Mouse (Mus musculus) small intestine, adult 2 months (tissue): ENCODE results near the gene Cog1. TPM values are rescaled to one million over a fixed set of nuclear protein-coding genes. Genes with fewer than 3 reads are reported as not detected.

Source experiments
- H3K27ac ChIP-seq: fragments of 200-500 bp; 2 replicates; pipeline ENCODE4 v1.5.1; 2012; ENCODE audit warnings: low read depth, low read length, control low read depth, inconsistent platforms; ENCODE audit not compliant: insufficient read depth
- H3K27me3 ChIP-seq: fragments of 200-500 bp; 2 replicates; pipeline ENCODE4 v1.6.1; 2012; ENCODE audit warnings: mild to moderate bottlenecking, moderate library complexity, low read length, inconsistent platforms; ENCODE audit not compliant: control insufficient read depth, insufficient read depth
- H3K36me3 ChIP-seq: fragments of 200-500 bp; 2 replicates; pipeline ENCODE4 v1.6.1; 2012; ENCODE audit warnings: mild to moderate bottlenecking, low read length, control low read depth, inconsistent platforms; ENCODE audit not compliant: control insufficient read depth, insufficient read depth
- H3K4me1 ChIP-seq: fragments of 200-500 bp; 2 replicates; pipeline ENCODE4 v1.6.1; 2012; ENCODE audit warnings: low read length, inconsistent platforms, mixed read lengths; ENCODE audit not compliant: control insufficient read depth, insufficient read depth, insufficient read length
- H3K4me3 ChIP-seq: fragments of 200-500 bp; 2 replicates; pipeline ENCODE4 v1.5.1; 2012; ENCODE audit warnings: low read depth, mild to moderate bottlenecking, control low read depth, inconsistent platforms, low read length, moderate library complexity
- CTCF ChIP-seq: fragments of 200-500 bp; IDR thresholded peaks from 2 replicates; pipeline ENCODE4 v1.5.1; 2012; ENCODE audit warnings: low read depth, mild to moderate bottlenecking, control low read depth, inconsistent platforms, low read length, moderate library complexity, mixed read lengths; ENCODE audit not compliant: insufficient replicate concordance, insufficient read length; ENCODE audit errors: extremely low read depth
- POLR2A ChIP-seq: fragments of 200-500 bp; IDR thresholded peaks from 2 replicates; pipeline ENCODE4 v1.6.1; 2012; ENCODE audit warnings: low read depth, mild to moderate bottlenecking, control low read depth, inconsistent platforms, low read length, moderate library complexity
- WGBS: fragments of 180-500 bp; shearing (Covaris S2); methylation state at CpG from one replicate; pipeline ENCODE4 v1.1.7; 2018; 5-methylcytosine and 5-hydroxymethylcytosine counted together
- polyA plus RNA-seq: library from polyadenylated mRNA; depleted of rRNA; stranded (reverse); fragments of >200 nt; gene quantifications from 2 replicates; pipeline ENCODE4 v1.2.3, GENCODE M21; 2012

The Cog1 gene
- polyA plus RNA-seq, 1 experiment = 50.2 TPM

DNA sequence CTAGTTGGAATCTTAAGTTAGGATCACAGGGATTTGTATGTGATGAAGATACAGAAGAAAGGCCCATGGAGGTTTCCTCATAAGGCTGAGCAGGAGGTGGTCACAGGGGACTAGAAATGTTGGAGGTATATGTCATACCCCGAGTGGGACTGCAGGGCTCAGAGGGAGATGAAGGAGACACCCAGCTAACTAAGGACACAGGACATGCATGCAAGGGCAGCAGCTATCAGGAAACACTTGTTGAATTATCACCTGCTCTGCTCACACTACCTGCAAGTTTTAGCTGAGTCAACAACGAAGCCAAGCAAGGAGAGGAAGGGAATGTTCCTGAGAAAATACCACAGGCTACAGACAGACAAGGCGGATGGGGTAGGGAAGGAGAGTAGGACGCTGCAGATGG, 18.7 kb downstream of the Cog1 start:
- WGBS = 27% methylated on average over 4 of the region's 4 CpGs
- no peaks in the 10 kb centered on the region for H3K27me3 ChIP-seq
- TF ChIP-seq POLR2A (no peak), CTCF (no peak)
- H3K4me1 ChIP-seq = peaks cover 21% of the 10 kb centered on the region
- H3K36me3 ChIP-seq = peaks cover 19% of the 10 kb centered on the region
- H3K27ac ChIP-seq = peak overlapping the region; percentile 73
- H3K4me3 ChIP-seq = no peak overlapping the region

DNA sequence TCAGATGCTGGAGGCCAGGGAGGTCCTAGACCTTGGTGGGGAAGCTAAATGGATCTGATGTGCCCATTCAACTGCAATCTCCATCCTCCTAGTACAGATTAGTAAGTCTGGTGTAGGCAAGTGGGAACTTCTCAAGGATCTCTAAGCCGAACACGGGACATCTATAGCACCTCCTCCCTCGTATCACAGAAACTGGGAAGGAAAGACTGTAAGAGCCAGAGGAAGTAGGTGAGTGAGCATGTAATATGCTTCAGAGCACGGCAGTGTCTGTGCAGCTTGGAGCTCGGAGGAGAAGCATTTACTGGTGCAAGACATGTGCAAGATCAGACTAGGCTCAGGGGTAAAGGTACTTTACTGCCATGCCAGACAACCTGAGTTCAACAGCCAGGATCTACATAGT, 19.9 kb downstream of the Cog1 start:
- H3K27me3 ChIP-seq = no peaks in the 10 kb centered on the region
- peaks cover 21% of the 10 kb centered on the region for H3K4me1 ChIP-seq
- no peak overlapping the region for H3K27ac ChIP-seq
- peaks cover 22% of the 10 kb centered on the region for H3K36me3 ChIP-seq
- TF ChIP-seq CTCF (no peak), POLR2A (no peak)
- H3K4me3 ChIP-seq = no peak overlapping the region
- 69% methylated on average over 5 of the region's 5 CpGs for WGBS

DNA sequence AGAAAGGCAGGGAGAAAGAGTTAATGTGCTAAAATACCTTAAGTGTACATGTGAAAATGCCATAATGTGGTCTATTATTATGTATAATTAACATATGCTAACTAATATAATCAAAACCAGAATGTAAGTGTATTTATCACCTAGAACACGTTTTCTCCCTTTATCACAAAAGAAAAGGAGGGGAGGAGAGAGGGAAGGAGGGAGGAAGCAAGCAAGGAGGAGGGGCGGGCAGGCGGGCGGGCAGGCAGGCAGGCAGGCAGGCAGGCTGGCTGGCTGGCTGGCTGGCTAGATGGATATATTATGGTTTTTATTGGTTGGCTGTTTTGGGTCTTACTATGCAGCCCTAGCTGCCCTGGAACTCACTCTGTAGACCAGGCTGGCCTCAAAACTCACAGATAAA, 20.7 kb downstream of the Cog1 start:
- no peak for TF ChIP-seq CTCF
- TF ChIP-seq POLR2A = no peak
- peaks cover 21% of the 10 kb centered on the region for H3K4me1 ChIP-seq

DNA sequence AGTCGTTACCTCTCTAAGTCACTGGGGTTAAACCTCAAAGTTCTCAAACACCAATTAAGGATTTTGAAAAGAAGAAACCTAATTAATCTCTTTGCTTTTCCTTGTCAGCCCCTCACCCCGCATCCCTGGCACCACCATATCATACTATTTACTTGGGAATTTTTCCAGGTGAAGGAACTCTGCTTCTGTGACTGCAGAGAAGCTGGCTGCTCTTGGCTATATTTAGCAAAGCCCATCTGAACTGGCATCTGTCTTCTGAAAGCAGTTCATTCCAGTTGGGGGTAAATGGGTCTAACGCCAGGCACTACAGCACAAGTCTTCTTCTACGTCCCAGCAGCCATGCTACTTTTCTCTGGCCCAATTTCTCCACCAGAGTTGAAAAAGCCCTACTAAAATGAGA, 24.6 kb downstream of the Cog1 start:
- peaks cover 40% of the 10 kb centered on the region for H3K36me3 ChIP-seq
- no peak for TF ChIP-seq POLR2A
- H3K27ac ChIP-seq = no peak overlapping the region
- 80% methylated on average over 4 of the region's 4 CpGs for WGBS
- H3K27me3 ChIP-seq = no peaks in the 10 kb centered on the region
- H3K4me3 ChIP-seq = no peak overlapping the region
- peaks cover 2% of the 10 kb centered on the region for H3K4me1 ChIP-seq

More for the DNA sequence above, 20.7 kb downstream of the Cog1 start:
- Histone ChIP-seq H3K36me3 (peaks cover 22% of the 10 kb centered on the region), H3K4me3 (no peak overlapping the region), H3K27me3 (no peaks in the 10 kb centered on the region), H3K27ac (no peak overlapping the region)
- 58% methylated on average over 4 of the region's 4 CpGs for WGBS

DNA sequence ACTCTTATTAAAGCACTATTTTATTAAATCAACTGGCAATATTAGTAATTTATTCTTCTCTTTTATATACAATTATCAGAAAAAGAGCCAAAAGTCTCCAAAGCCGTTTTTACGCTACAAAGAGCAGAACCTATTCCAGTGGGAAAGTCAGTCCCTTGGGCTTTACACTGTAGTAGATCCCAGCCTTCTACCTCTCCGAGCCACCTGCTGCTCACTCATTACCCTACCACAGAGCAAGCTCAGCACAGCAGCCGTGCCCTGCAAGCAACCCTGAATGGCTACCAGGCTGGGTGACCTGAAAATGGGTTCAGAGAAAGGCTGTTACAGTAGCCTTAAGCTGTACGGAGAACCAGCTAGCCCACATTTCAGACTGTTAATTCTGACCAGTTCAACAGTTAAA, 25.6 kb downstream of the Cog1 start:
- Histone ChIP-seq H3K27ac (no peak overlapping the region), H3K4me3 (no peak overlapping the region), H3K36me3 (peaks cover 40% of the 10 kb centered on the region), H3K4me1 (no peaks in the 10 kb centered on the region; the same call in 1 of the 2 replicates), H3K27me3 (no peaks in the 10 kb centered on the region)
- 89% methylated on average over 5 of the region's 5 CpGs for WGBS
- TF ChIP-seq CTCF = no peak
- TF ChIP-seq POLR2A = no peak

DNA sequence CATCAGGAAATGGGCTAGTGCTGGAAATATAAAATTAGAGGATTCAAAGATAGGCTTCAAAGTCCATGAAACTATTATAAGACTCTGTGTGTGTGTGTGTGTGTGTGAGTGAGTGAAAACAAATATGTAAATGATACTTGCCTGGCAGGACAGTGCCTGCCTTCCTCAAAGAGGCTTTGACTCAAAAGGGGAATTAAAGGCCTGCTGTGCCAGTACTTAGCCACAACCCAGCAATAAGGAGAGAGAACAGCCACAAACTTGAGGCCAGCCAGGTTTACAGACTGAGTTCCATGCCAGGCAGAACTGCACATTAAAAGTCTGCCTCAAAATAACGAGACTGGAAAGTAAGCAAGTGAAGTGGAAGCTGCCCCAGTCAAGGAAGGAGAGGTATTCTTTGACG, 27.9 kb downstream of the Cog1 start:
- WGBS = 83% methylated on average over 2 of the region's 2 CpGs
- TF ChIP-seq CTCF (no peak), POLR2A (no peak)
- no peak overlapping the region for H3K27ac ChIP-seq
- H3K4me3 ChIP-seq = no peak overlapping the region
- H3K4me1 ChIP-seq = peaks cover 3% of the 10 kb centered on the region
- peaks cover 35% of the 10 kb centered on the region for H3K36me3 ChIP-seq
- H3K27me3 ChIP-seq = no peaks in the 10 kb centered on the region

DNA sequence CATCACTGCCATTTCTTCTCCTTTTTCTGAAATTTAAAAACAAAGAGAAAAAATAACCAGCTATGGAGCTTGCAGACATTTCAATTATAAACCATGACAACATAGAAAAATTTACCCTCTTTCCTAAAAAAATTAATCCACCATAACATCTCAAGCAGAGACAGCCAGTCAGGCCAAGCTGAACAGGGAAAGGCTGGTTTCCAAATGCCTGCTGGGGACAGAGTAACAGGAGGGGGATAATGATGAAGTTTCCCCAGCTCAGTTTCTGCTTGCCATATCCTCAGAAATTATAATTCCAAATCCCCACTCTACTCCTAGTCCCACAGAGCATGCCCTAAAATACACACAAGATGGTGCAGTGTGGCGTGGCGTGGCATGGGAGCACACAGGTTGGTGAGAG, 28.4 kb downstream of the Cog1 start:
- 96% methylated on average over 2 of the region's 2 CpGs for WGBS

DNA sequence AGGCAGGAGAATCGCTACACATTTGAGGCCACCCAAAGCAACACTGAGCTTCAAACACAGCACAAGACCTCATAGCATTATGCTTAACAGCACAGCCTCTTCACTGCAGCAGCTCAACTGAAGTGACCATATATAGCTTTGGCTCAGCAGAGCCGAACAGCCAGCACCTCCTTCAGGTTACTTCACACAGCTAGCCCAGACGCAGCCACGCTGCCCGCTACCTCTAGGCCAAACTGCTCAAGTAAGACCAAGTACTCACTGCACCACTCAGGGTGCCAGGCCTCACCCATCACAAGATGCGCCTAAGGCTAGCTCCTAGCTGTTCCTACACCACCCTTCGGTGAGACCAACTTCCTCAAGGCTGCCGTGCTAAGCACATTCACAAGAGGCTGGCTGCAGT, 29.4 kb downstream of the Cog1 start:
- TF ChIP-seq POLR2A (no peak), CTCF (no peak)
- Histone ChIP-seq H3K27ac (no peak overlapping the region), H3K27me3 (no peaks in the 10 kb centered on the region), H3K4me1 (peaks cover 3% of the 10 kb centered on the region), H3K36me3 (peaks cover 30% of the 10 kb centered on the region), H3K4me3 (no peak overlapping the region)
- WGBS = 80% methylated on average over 8 of the region's 8 CpGs

More for the DNA sequence above, 28.4 kb downstream of the Cog1 start:
- H3K27me3 ChIP-seq = no peaks in the 10 kb centered on the region
- H3K27ac ChIP-seq = no peak overlapping the region
- H3K4me3 ChIP-seq = no peak overlapping the region
- peaks cover 3% of the 10 kb centered on the region for H3K4me1 ChIP-seq
- TF ChIP-seq CTCF = no peak
- TF ChIP-seq POLR2A = no peak
- peaks cover 35% of the 10 kb centered on the region for H3K36me3 ChIP-seq
